Mouse (Mus musculus) spleen, postnatal 4 days (tissue): ENCODE data around the gene Ost4.

Experiments
- DNase-seq, 2 experiments: peaks; one replicate each; pipeline ENCODE4 v3.0.0; 2022; ENCODE audit warnings: low spot score in 2 of 2

Gene Ost4

DNA sequence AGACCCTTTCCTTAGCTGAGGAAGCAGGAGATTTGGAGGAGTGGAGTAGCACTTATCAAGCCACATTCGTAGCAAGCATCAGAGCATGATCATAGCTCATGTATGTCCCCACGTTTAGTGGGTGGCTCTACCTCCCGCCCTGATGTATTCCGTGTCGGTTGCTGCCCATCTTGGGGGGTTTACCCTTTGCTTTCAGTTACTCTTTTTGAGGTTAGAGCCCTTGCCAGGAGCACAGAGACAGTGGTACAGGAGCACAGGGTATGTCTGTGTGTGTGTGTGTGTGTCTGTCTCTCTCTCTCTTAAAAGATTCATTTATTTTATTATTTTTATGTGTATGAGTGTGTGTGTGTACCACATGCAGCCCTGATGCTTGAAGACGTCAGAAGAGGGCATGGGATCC lies 15.5 kb upstream of the Ost4 start:
- no peak for DNase-seq

DNA sequence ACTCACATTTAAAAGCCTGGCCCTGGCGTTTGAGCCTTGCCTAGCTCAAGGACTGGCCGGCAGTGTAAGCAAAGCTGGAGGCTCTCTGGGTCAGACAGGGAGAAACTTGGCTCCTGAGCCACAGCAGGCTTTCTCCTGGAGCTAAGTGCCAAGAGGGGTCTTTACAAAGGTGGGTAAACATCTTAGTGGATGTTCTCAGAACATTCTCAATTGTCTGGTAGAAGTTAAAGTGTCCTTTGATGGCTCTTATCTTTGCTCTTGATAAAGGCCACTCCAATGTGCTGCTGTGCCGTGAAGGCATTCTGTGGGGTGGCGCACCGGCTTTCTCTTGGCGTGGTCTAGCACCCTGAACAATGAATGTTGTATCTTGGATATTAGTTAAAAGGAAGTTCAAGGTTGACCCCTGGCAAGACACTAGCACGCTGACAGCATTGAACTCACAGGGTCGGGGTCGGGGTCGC lies 15.0 kb upstream of the Ost4 start:
- no peak for DNase-seq

DNA sequence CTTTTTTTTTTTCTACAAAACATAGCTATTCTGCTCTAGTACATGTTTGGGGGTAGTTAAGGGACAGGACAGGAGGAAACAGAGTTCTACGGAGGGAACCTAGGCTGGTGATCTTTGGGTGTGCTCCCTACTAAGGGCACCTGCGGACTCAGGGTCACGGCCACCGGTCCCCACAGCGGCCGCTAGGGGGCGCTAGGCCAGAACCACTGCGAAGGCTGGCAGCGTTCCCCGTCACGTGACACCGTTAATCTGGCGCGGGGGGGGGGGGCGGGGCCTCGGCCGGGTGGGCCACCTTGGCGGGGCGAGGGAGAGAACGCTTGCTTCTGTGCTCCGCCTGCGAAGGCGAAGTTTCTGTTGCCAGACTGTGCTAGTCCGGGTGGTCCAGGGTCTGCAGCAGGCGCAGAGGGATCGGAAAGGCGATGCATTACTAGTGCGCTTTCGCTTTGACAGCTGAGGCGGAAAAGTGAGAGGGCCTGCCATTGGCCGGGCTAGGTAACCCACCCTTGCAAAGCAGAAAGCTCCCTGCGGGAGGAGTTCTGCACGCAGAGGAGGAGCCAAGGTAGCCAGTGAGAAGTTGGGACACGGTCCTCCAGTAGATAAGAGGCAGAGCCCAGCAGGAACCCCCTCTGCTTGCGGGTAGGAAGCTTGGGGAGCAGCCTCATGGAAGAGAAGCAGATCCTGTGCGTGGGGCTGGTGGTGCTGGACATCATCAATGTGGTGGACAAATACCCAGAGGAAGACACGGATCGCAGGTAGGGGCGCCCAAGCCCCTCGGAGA lies 13.9 kb upstream of the Ost4 start, which contains the start of gene Khk:
Gene Khk, plus strand, starts transcription at position 176 of the 778 bp plus-strand sequence.
- peak; percentile 95 to 100 for DNase-seq

GRCm38 (mm10) chr5:30920621-30921020 lies 13.0 kb upstream of the Ost4 start:
- DNase-seq, result no peak

- no peak for DNase-seq
These were observed 12.4 kb upstream of the Ost4 start for GRCm38 (mm10) chr5:30919831-30920614.

DNA sequence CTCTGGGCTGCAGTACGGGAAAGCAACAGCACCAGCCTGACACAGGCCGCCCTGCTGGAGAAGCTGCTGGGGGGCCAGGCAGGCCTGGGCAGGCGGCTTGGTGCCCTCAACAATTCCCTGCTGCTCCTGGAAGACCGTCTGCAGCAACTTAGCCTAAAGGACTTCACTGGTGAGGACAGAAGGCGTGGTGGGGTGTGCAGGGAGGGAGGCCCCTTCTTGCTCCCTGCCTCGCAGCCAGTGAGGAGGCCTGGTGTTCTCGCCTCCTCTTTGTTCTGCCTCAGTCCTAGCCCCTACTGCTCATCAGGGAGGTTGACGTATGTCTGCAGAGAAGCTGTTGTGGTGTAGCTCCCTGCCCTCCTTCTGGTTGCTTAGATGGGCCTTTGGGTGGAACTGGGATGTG lies 11.1 kb upstream of the Ost4 start:
- DNase-seq, result no peak

- DNase-seq, result no peak
These were observed 10.5 kb upstream of the Ost4 start for GRCm38 (mm10) chr5:30917891-30918670.

GRCm38 (mm10) chr5:30917348-30917747 lies 9.8 kb upstream of the Ost4 start:
- no peak for DNase-seq

DNA sequence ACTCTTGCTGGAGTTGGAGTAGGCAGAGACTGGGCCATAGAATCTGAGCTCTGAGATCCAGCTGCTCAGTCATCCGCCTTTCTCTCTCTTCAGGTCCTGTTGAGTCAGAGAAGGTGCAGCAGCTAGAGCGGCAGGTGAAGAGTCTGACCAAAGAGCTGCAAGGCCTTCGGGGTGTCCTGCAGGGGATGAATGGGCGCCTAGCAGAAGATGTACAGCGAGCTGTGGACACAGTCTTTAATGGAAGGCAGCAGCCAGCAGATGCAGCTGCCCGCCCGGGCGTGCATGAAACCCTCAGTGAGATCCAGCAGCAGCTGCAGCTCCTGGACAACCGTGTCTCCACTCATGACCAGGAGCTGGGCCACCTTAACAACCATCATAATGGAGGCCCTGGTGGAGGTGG lies 9.3 kb upstream of the Ost4 start:
- DNase-seq, result no peak

DNA sequence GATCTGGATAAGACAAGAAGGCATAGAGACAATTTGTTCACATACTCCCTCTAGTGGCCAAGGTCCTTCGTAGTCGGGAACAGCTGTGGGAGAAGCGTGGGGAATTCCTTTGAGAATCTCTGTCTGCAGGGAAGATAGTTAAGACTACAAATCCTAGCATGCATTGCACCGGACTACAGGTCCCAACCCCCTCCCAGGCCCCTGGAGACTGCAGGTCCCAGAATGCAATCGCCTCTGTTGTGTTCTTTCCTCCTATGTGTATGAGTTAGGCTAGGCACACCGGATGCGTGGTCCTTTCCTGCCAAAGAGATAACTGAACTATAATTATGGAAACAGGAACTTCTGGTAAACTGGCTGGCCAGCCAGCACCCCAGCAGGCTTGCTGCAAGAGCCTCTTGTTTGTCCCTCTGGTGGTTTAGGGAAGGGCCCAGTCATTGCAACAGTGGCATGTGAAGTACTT lies 8.4 kb upstream of the Ost4 start:
- peak; percentile 66 to 74 for DNase-seq

DNA sequence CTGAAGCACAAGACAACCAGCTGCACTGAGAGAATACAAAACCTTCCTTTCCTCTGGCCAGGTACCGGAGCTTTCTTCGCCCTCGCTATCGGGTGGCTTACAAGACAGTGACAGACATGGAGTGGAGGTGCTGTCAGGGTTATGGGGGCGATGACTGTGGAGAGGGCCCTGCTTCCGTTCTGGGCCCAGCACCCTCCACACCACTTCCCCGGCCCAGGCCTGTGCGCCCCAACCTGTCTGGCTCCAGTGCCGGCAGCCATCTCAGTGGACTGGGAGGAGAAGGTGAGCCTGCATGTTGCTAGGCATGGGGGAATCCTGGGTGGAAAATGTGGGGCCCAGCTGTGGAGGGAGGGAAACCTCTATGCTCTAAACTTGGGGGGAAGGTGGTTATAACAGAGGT lies 7.9 kb upstream of the Ost4 start:
- DNase-seq, result peak in 1 of 2 experiments; percentile 74

DNA sequence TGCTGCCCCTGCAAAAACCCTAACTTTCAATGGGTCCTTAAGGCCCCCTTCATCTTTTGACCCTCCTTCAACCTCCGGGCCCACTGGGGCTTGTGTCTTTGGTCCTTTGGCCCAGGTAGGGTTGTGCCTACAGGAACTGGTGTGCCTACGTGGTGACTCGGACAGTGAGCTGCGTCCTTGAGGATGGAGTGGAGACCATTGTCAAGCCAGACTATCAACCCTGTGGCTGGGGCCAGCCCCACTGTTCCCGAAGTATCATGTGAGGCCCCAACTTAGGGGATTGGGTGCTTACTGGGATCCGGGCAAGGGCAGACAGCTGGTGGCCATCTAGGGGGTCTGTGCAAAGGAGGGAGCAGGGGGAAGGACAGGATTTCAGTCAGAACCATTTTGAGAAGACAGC lies 7.3 kb upstream of the Ost4 start:
- DNase-seq, result no peak

GRCm38 (mm10) chr5:30914101-30914635 lies 6.6 kb upstream of the Ost4 start:
- no peak for DNase-seq

DNA sequence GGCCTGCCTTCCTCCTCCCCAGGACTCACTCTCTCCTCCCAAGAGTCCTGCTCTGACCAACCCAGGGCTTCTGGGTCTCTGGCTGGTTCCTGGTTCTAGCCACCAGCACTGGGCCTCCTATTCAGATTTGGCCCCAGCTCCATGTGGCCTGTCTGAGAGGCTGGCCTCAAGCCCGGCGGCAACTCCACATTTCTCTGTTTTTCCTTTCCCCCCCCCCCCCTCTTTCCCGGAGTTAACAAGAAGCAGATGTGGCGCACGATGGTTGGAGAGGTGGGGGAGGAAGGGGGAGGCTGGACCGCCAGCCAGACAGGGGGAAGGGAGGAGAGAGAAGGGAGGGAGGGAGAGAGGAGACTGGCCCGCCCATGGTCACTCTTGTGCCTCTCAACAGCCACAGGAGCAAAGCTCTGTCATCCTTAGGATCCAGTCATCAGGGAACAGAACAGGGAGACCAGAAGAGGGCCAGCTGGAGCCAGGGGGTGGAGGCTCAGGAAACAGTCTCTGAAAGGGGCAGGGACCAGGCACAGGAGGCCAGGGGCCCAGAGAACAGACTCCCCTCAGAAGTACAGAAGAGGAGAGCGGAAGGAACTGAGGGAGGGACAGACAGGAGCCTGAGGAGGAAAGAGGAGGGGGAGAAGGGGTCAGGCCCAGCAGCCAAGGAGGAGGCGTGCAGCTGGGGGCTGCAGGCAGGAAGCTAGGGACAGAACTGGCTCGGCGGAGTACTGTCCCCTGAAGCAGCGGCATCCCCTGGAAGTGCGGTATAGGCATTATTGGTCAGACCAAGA lies 5.7 kb upstream of the Ost4 start, which contains the start of gene Emilin1:
Gene Emilin1, plus strand, starts transcription at position 343 of the 782 bp plus-strand sequence.
- DNase-seq, result no peak

GRCm38 (mm10) chr5:30912156-30912555 lies 4.6 kb upstream of the Ost4 start:
- no peak for DNase-seq

DNA sequence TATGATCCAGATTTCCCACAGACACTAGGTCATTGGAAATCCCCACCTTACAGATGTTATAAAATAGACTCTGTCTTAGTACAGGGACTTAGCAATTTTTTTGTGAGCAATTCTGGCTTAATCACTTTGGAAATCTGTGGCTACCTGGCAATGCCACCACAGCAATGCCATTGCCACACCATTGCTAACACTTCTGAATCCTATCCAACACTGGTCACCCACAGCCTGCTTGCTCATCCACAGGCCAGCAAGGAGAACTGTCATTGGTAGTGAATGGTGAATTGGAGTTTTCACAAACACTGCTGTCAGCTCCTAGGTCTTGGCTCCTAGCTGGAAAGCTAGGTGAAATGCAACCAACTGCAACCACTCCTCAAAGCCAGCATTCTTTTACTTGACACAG lies 2.9 kb upstream of the Ost4 start:
- DNase-seq, result no peak

- DNase-seq, result no peak
These were observed 2.3 kb upstream of the Ost4 start for GRCm38 (mm10) chr5:30909863-30910262.

DNA sequence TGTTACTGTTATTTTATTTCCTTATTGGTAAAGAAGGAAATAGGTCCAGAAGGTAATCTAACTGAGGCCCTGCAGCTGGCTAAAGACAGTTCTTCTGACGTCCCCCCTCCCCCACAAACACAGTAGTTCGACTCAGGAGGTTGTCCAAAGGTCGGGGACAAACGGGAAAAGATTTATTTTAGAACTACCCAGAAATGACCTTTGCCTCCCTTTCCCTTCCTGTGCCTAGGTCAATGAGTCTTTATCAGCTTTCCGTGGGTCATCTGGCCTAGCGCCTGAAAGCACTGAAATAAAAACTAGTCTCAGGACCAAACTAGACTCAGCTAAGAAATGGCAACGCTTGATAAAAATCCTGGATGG lies 1.7 kb upstream of the Ost4 start:
- no peak for DNase-seq

- no peak for DNase-seq
These were observed 1.1 kb upstream of the Ost4 start for GRCm38 (mm10) chr5:30908426-30909299.

DNA sequence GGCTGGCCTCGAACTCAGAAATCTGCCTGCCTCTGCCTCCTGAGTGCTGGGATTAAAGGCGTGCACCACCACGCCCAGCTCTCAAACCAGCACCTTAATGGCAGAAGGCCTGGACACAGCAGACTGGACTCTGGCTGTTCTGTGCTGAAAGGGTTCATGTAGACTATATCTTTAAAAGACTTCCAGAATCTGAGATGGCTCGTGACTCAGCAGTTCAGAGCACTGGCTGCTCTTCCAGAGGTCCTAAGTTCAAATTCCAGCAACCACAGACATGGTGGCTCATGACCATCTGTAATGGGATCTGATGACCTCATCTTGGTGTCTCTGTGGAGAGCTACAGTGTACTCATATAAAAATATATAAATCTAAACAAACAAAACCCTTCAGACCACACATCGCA lies 5.7 kb downstream of the Ost4 start:
- DNase-seq, result no peak
